Mouse (Mus musculus) neural tube, embryonic 12.5 days (tissue): ENCODE data around the gene Pef1. TPM values are rescaled to one million over a fixed set of nuclear protein-coding genes. Genes with fewer than 3 reads are reported as not detected.

ENCODE experiments used
- ATAC-seq: fragments of 200-750 bp; cut with Nextera tagmentation; 2 replicates; pipeline ENCODE4 v1.8.0; 2017; ENCODE audit warnings: low read depth, mild to moderate bottlenecking, moderate TSS enrichment, moderate library complexity; ENCODE audit not compliant: low FRiP score
- H3K27ac ChIP-seq: fragments of 300-500 bp; sonication (generic); 2 replicates; pipeline ENCODE4 v1.5.1; 2016
- H3K27me3 ChIP-seq: fragments of 300-500 bp; sonication (generic); replicated peaks from 2 replicates; pipeline ENCODE4 v1.6.1; 2016; ENCODE audit warnings: mild to moderate bottlenecking
- H3K36me3 ChIP-seq: fragments of 300-500 bp; sonication (generic); 2 replicates; pipeline ENCODE4 v1.6.1; 2016; ENCODE audit warnings: mild to moderate bottlenecking
- H3K4me1 ChIP-seq: fragments of 300-500 bp; sonication (generic); 2 replicates; pipeline ENCODE4 v1.6.1; 2016
- H3K4me2 ChIP-seq: fragments of 300-500 bp; sonication (generic); replicated peaks from 2 replicates; pipeline ENCODE4 v1.6.1; 2016; ENCODE audit warnings: mild to moderate bottlenecking
- H3K4me3 ChIP-seq: fragments of 300-500 bp; sonication (generic); 2 replicates; pipeline ENCODE4 v1.5.1; 2016
- H3K9ac ChIP-seq: fragments of 300-500 bp; sonication (generic); 2 replicates; pipeline ENCODE4 v1.6.1; 2016; ENCODE audit warnings: mild to moderate bottlenecking
- H3K9me3 ChIP-seq: fragments of 300-500 bp; sonication (generic); 2 replicates; pipeline ENCODE4 v1.6.1; 2016; ENCODE audit warnings: mild to moderate bottlenecking
- WGBS: fragments of 180-500 bp; shearing (Covaris S2); methylation state at CpG from one replicate; pipeline ENCODE4 v1.1.7; 2016; 5-methylcytosine and 5-hydroxymethylcytosine counted together
- polyA plus RNA-seq: library from polyadenylated mRNA; unstranded; fragments of >200 nt; fragmentation: Nextera tagmentation; extraction: Ambion mirVana; gene quantifications from 2 replicates; pipeline ENCODE4 v1.2.1, GENCODE M21; 2016

The Pef1 gene
- polyA plus RNA-seq, 1 experiment from 2014 or later: 64.8 TPM

DNA sequence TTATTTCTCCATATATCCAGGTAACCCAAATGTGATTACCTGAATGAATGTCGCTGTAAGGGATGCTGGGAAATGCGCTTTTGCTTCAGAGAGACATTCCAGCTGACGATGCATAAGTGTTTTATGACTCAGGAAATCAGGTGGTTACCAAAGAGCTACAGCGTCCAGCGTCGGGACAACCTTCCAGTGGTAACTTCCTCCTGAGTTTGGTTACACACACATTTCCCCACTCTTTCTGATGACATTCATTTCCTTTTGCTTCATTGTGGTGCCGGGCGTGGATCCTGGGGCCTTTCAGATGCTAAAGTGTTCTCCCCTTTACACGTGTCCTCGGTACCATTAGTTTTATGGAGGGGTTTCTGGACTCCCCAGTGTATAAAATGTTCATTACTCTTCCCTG lies 46.0 kb downstream of the Pef1 start:
- no peaks in the 10 kb centered on the region for H3K36me3 ChIP-seq
- H3K9ac ChIP-seq: no peak overlapping the region
- H3K4me3 ChIP-seq: no peak overlapping the region
- peaks cover 11% of the 10 kb centered on the region for H3K27me3 ChIP-seq
- no peaks in the 10 kb centered on the region for H3K4me1 ChIP-seq
- no peaks in the 10 kb centered on the region for H3K9me3 ChIP-seq
- no peak overlapping the region for H3K4me2 ChIP-seq
- no peak for ATAC-seq
- 73% methylated on average over 10 of the region's 10 CpGs for WGBS
- no peak overlapping the region for H3K27ac ChIP-seq

DNA sequence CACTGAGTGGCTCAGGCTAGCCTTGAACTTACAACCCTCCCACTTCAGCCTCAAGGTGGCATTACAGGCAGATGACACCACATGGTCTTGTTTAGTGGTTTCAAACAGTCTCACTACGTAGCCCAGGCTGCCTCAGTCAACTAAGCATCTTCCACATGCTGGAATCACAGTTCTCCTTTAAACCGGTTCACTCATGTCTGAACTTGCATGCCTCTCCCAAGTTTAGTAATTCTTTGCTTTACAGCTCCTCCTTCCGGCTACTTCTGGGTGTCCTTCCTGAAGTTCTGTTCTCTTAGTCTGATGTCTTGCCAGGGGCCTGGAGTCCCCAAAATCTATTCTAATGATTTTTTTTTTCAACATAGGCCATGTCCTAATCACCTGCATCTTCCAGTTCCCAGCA lies 51.9 kb downstream of the Pef1 start:
- H3K9ac ChIP-seq: no peak overlapping the region
- H3K4me3 ChIP-seq: no peak overlapping the region
- H3K4me1 ChIP-seq: no peaks in the 10 kb centered on the region
- ATAC-seq: no peak
- WGBS: 81% methylated on average over 3 of the region's 3 CpGs
- H3K27ac ChIP-seq: no peak overlapping the region
- H3K27me3 ChIP-seq: peaks cover 16% of the 10 kb centered on the region
- H3K36me3 ChIP-seq: no peaks in the 10 kb centered on the region
- no peaks in the 10 kb centered on the region for H3K9me3 ChIP-seq
- no peak overlapping the region for H3K4me2 ChIP-seq

DNA sequence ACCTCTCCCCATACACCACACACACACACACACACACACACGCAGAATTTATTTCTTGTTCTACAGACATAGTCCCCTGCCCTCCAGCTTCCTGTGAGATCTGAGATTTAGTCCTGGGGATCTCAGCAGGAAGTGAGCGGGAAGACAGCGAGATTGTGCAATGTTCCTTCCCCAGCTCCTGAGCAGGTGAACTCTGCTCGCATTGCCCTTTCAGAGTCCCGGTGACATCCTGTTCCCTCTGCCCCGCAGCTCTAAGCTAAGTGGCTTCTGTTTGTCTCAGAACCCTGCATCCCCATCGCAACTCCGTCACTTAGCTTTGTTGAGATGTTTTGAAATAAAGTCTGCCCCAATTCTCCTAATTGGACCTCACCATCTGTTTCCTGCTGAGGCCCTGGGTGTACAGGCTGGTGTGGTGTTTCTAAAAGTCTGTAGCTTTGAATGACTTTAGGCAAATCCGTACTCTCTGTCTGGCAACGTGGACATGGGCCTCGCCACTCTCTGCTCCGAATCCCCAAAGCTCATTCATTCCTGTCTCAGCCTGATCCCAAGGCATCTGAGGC lies 54.5 kb downstream of the Pef1 start:
- H3K9me3 ChIP-seq: no peaks in the 10 kb centered on the region
- H3K27ac ChIP-seq: no peak overlapping the region
- 81% methylated on average over 12 of the region's 12 CpGs for WGBS
- no peaks in the 10 kb centered on the region for H3K36me3 ChIP-seq
- H3K4me1 ChIP-seq: no peaks in the 10 kb centered on the region
- no peak overlapping the region for H3K4me3 ChIP-seq
- no peak overlapping the region for H3K9ac ChIP-seq
- H3K4me2 ChIP-seq: no peak overlapping the region
- peaks cover 20% of the 10 kb centered on the region for H3K27me3 ChIP-seq
- no peak for ATAC-seq

DNA sequence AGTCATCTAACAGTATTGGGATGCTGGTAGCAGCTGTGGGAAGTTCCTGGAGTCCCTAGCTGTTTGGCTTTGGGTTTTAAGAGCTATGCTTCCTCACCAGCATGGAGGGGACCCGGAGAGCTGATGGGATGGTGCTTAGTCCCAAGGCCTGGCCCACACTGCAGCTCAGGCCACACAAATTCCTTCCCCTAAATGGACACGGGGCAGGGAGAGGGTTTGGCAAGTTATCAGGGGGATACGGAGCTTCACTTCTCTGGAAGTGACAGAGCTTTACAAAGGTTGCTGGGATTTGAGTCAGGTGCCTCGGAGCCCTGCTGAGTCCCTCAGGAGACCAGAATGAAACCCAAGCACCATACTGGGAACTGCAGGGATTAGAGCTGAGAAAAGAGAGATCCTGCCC lies 59.0 kb downstream of the Pef1 start:
- Histone ChIP-seq H3K36me3 (no peaks in the 10 kb centered on the region), H3K27ac (no peak overlapping the region), H3K9me3 (no peaks in the 10 kb centered on the region), H3K4me2 (no peak overlapping the region), H3K4me1 (peaks cover 8% of the 10 kb centered on the region), H3K27me3 (peaks cover 43% of the 10 kb centered on the region), H3K4me3 (no peak overlapping the region), H3K9ac (no peak overlapping the region)
- 29% methylated on average over 4 of the region's 4 CpGs for WGBS
- no peak for ATAC-seq

DNA sequence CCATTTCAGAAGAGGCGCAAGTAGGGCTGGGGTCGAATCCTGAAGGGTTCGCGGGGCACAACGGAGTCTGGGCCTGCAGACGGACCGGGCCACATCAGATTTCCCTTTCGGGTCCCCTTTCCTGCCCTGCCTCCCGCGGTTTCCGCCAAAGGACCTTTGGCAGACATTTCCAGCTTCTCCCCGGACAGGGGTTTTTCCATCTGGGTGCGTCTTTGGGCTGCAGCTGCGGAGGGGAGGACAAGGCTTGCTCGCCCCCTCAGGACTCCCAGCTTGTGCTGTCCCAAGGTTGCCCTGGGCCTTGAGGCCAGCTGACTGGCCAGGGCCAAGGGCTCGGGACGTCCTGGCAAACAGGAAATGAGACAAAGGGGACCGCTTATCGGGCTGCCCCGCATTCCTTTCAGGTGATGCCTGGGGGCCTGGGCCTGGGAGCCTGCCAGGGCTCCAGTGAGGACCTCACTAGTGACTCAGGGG lies 61.1 kb downstream of the Pef1 start:
- H3K9me3 ChIP-seq: no peaks in the 10 kb centered on the region
- ATAC-seq: no peak
- peaks cover 44% of the 10 kb centered on the region for H3K27me3 ChIP-seq
- H3K4me1 ChIP-seq: peaks cover 19% of the 10 kb centered on the region
- H3K4me3 ChIP-seq: 0 out of 2 replicates have a peak overlapping the region, but pooled peaks have one; percentile 1
- H3K9ac ChIP-seq: peak overlapping the region; percentile 30; the same call in 1 of the 2 replicates
- WGBS: 7% methylated on average over 20 of the region's 20 CpGs
- peak overlapping the region; percentile 43 for H3K4me2 ChIP-seq
- H3K36me3 ChIP-seq: no peaks in the 10 kb centered on the region
- H3K27ac ChIP-seq: no peak overlapping the region

DNA sequence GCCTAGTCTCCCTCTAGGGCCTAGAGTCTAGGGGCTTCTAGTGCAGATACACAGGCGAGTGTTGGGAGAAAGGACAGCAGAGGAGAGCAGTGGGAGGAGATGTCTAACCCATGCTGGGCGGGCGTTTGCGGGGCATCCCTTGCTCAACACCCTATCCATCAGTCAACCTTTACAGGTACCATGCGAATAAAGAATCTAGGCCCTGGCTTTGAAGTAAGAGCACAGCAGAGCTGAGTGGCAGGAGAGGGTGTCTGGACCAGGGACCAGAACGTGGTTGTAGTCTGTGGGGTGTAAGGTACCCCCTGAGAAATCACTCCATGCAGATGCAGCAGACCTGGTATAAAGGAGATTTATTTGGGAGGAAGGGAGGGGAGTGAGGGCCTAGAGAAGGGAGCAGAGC lies 61.8 kb downstream of the Pef1 start:
- Histone ChIP-seq H3K36me3 (no peaks in the 10 kb centered on the region), H3K27me3 (peaks cover 44% of the 10 kb centered on the region), H3K4me3 (no peak overlapping the region), H3K9ac (no peak overlapping the region), H3K4me2 (no peak overlapping the region), H3K9me3 (no peaks in the 10 kb centered on the region), H3K27ac (no peak overlapping the region), H3K4me1 (peaks cover 23% of the 10 kb centered on the region)
- WGBS: 64% methylated on average over 6 of the region's 6 CpGs
- ATAC-seq: no peak

DNA sequence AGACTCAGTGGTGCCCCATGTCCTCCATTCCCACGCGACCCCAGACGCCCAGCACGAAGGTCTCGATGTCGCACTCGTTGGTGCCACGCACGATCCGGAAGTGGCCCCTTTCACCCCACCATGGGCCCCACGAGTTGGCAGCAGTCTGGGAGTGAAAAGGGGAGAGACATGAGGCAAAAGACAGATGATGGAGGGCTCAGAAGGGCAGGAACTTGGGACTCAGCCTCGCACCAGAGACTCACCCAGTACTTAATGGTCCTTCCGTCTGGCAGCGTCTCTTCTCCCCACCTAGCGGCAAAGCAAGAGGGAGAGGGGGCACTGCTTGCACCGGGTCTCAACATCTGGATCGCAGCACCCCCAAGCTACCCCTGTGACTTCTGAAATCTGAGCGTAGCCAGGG lies 63.7 kb downstream of the Pef1 start:
- H3K27me3 ChIP-seq: peaks cover 44% of the 10 kb centered on the region
- H3K9ac ChIP-seq: no peak overlapping the region

DNA sequence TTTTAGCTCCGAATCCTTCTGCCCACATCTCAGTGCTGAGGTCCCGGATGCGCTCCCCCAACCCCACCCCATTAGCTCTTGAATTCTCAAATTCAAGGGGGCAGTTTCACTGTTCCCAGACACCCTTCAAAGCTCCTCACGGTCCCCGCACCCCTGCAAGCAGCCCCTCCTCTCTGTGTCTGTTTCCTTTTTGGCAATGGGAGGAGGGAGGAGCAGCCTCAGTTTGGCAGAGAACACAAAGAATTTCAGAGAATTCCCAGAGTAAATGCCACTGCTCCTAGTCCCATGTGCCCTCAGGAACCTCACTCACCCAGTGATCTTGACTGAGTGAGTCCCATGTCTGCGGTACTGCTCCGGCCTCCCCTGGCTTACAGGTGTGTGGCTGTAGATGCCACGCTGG lies 64.2 kb downstream of the Pef1 start:
- H3K4me3 ChIP-seq: no peak overlapping the region
- no peak overlapping the region for H3K4me2 ChIP-seq
- no peak overlapping the region for H3K9ac ChIP-seq
- peaks cover 23% of the 10 kb centered on the region for H3K4me1 ChIP-seq
- no peak for ATAC-seq
- H3K27ac ChIP-seq: no peak overlapping the region
- H3K27me3 ChIP-seq: peaks cover 42% of the 10 kb centered on the region
- no peaks in the 10 kb centered on the region for H3K36me3 ChIP-seq
- H3K9me3 ChIP-seq: no peaks in the 10 kb centered on the region
- 74% methylated on average over 8 of the region's 8 CpGs for WGBS

More for the DNA sequence above, 63.7 kb downstream of the Pef1 start:
- no peak overlapping the region for H3K4me2 ChIP-seq
- H3K4me3 ChIP-seq: no peak overlapping the region
- 76% methylated on average over 18 of the region's 18 CpGs for WGBS
- H3K27ac ChIP-seq: no peak overlapping the region
- no peaks in the 10 kb centered on the region for H3K36me3 ChIP-seq
- ATAC-seq: no peak
- H3K9me3 ChIP-seq: no peaks in the 10 kb centered on the region
- H3K4me1 ChIP-seq: peaks cover 23% of the 10 kb centered on the region

DNA sequence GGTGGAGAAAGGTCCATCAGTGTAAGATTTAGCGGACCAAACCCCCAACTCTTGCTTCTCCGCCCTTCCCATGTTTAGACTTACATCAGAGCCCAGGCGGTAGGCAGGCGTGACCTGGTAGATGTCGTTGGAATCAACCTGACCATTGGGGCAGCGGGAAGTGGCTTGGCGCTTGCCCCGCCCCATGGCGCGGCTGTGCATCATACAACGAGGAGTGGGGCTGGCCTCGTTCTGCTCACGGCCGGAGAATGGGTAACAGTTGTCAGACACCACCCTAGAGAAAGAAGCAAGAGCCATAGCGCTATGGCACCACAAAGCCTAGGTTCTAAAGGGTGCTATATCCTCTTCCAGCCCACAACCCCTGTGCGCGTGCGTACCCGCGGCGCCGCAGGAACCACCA lies 65.0 kb downstream of the Pef1 start:
- Histone ChIP-seq H3K27me3 (peaks cover 38% of the 10 kb centered on the region), H3K4me3 (no peak overlapping the region)
- no peak for ATAC-seq

DNA sequence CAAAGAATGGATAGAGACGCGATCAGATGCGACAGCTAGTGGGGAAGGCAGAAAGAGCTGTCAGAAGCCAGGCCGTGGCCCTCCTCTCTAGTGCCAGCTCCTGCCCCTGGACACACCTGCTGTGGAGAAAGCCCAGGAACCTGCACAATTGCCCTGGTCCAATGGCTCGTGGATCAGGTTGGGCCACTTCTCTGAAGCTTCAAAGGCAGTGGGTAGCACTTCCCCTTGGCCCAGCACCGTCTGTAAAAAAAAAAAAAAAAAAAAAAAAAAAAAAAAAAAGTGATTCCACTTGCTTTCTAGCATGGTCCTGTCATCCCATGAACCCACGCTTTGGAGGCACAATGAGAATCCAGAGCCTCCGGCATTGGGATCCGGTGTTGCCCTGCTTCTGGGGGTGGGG lies 65.5 kb downstream of the Pef1 start:
- H3K9me3 ChIP-seq: no peaks in the 10 kb centered on the region
- H3K27ac ChIP-seq: no peak overlapping the region
- H3K9ac ChIP-seq: no peak overlapping the region
- H3K4me3 ChIP-seq: no peak overlapping the region
- ATAC-seq: no peak
- peaks cover 38% of the 10 kb centered on the region for H3K27me3 ChIP-seq
- 55% methylated on average over 9 of the region's 9 CpGs for WGBS
- peak overlapping the region; percentile 41 for H3K4me2 ChIP-seq
- peaks cover 23% of the 10 kb centered on the region for H3K4me1 ChIP-seq
- no peaks in the 10 kb centered on the region for H3K36me3 ChIP-seq

More for the DNA sequence above, 65.0 kb downstream of the Pef1 start:
- WGBS: 47% methylated on average over 22 of the region's 22 CpGs
- Histone ChIP-seq H3K9ac (no peak overlapping the region), H3K9me3 (no peaks in the 10 kb centered on the region), H3K4me2 (peak overlapping the region; percentile 41), H3K4me1 (peaks cover 23% of the 10 kb centered on the region), H3K36me3 (no peaks in the 10 kb centered on the region), H3K27ac (no peak overlapping the region)

DNA sequence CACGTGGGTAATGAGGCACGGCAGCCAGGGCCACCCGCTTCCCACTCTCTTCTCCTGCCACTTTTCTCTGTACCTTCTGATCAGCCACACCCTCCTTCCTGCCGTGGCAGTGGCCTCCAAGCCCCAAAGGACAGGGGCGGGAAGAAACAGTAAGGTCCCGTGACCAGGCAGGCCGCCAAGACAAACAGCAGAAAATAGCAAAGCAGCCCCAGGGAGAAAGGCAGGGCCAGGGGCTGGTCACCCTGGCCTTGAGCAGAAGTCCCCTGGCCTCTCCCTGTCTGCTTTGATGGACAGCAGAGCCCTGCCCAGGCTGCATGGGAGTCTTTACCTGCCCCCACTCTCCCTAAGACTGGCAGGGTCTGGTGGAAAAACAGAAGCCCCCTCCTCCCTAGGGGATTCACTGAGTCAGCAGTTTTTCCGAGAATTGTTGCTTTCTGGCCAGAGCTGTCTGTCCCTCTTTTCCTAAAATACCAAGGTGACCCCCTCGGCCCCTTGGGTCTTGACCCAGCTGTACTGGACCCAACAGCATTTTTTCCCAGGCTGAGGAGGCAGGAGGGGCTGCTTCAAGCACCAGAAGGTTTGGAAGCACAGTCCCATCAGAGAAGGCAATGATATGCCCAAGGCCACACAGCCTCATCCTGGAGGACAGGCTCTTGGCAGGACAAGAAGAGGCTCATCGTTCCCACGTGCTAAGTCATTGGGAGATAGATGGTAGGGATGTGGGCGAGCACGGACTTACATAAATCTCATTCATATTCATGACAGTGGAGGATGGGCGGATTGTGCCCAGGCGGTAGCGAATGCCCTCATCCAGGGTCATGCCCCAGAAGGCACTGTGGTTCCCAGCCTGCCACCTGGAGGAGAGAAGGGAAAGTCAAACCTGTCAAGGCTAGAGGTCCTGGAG lies 66.2 kb downstream of the Pef1 start:
- Histone ChIP-seq H3K4me3 (no peak overlapping the region), H3K4me1 (peaks cover 16% of the 10 kb centered on the region)

DNA sequence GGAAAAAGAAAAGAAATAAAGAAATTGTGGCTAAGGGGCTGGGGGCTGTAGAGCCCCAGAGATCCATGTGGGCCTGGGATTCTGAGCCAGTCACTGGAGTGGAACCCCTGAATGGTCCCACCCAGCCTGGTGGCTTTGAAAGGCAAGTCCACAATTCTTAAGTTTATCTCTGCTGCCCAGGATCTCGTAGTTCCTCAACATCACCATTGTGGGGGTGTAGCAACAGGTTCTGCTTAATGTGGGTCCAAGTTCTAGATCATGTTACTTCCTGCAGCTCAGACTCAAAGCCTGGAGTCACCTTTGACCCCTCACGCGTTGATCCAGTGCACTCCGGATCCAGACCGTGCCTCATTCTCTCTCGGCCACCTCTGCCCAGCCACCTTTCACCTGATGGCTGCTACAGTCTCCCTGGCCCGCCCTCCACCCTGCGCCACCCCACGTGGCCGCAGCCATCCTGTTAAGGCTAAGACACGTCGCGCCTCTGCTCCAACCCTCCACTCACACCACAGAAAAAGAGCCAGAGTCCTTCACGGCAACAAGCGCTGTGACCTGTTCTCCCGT lies 67.1 kb downstream of the Pef1 start:
- peaks cover 38% of the 10 kb centered on the region for H3K27me3 ChIP-seq
- peaks cover 21% of the 10 kb centered on the region for H3K4me1 ChIP-seq
- no peaks in the 10 kb centered on the region for H3K36me3 ChIP-seq
- 87% methylated on average over 16 of the region's 16 CpGs for WGBS
- H3K9me3 ChIP-seq: no peaks in the 10 kb centered on the region
- no peak overlapping the region for H3K27ac ChIP-seq
- no peak for ATAC-seq
- H3K9ac ChIP-seq: no peak overlapping the region
- no peak overlapping the region for H3K4me2 ChIP-seq
- H3K4me3 ChIP-seq: no peak overlapping the region

More for the DNA sequence above, 66.2 kb downstream of the Pef1 start:
- H3K27ac ChIP-seq: no peak overlapping the region
- H3K9me3 ChIP-seq: no peaks in the 10 kb centered on the region
- no peaks in the 10 kb centered on the region for H3K36me3 ChIP-seq
- ATAC-seq: no peak
- H3K27me3 ChIP-seq: peaks cover 38% of the 10 kb centered on the region
- WGBS: 37% methylated on average over 16 of the region's 16 CpGs
- no peak overlapping the region; the same call in 1 of the 2 replicates for H3K4me2 ChIP-seq
- H3K9ac ChIP-seq: no peak overlapping the region
